ENCODE assay signal across 23 mouse cellular contexts in the genomic region with DNA sequence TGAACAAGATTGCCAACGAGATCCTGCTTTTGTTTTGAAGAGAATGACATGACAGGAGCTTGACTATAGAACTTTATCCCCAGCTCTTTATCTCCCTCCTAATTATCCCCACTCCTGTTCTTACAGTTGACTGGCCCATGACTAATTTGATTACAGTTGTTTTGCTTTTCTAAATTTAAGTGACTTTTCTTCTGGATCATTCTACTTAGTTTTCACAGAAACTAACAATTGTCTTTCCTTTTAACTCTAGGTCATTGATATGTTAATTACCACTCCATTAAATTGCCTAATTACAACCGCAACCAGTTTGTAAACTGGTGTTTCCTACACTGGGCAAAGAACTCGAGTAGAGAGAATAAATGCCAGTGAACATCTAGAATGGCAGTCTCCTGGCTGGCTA.
A peak's percentile ranks its signal among the peaks of the same experiment; 100 is the strongest.
DNase-seq lines count a peak whose midpoint lies in the region; ATAC-seq lines count a peak whose summit lies in the region.
"Had no signal": no experiment of that assay in that cellular context is flagged by ENCODE, and none has a peak within 500 bp of the region (broad histone marks: within the 10 kb centered on the region; RNA-seq: fewer than 3 reads in every experiment).

No protein-coding gene starts in this region.

- no peaks in the 10 kb centered on the region for H3K36me3 ChIP-seq in midbrain, embryonic 12.5 days
- no peaks in the 10 kb centered on the region for H3K36me3 ChIP-seq in midbrain, embryonic 10.5 days
- H3K36me3 ChIP-seq in forebrain, embryonic 12.5 days (replicated peaks) = no peaks in the 10 kb centered on the region
- H3K36me3 ChIP-seq in hindbrain, embryonic 13.5 days = no peaks in the 10 kb centered on the region
- H3K36me3 ChIP-seq in neural tube, embryonic 14.5 days (ENCODE audit: control insufficient read depth, insufficient read depth, low read length) = no peaks in the 10 kb centered on the region
- H3K36me3 ChIP-seq in kidney, embryonic 15.5 days = no peaks in the 10 kb centered on the region
- H3K36me3 ChIP-seq: embryonic facial prominence, embryonic 15.5 days; G1E; heart, embryonic 15.5 days; limb, embryonic 13.5 days; liver, embryonic 13.5 days had no signal

- ATAC-seq in midbrain, embryonic 12.5 days (ENCODE audit: low FRiP score, low read depth) = 0 out of 2 replicates have a peak, but pooled peaks have one; percentile 44
- peak; percentile 74; the same call in 1 of the 2 replicates for ATAC-seq in forebrain, embryonic 12.5 days (ENCODE audit: low FRiP score)
- peak; percentile 72 for ATAC-seq in hindbrain, embryonic 13.5 days (ENCODE audit: low FRiP score)
- ATAC-seq in neural tube, embryonic 14.5 days (ENCODE audit: low read depth) = peak; percentile 76; the same call in 1 of the 2 replicates
- no peak for ATAC-seq in kidney, embryonic 15.5 days (replicated peaks; ENCODE audit: low FRiP score)
- ATAC-seq in activated CD4-positive, CD25-positive, alpha-beta regulatory T cell, adult 4 months = no peak
- ATAC-seq: intestine, postnatal 0 days had no signal

- intact Hi-C loops in gastrocnemius, postnatal 36 days (cut with DNase I) = no loop called here

- H3K4me1 ChIP-seq in midbrain, embryonic 12.5 days = peaks cover 3% of the 10 kb centered on the region; the same call in 1 of the 2 replicates
- peaks cover 5% of the 10 kb centered on the region; the same call in 1 of the 2 replicates for H3K4me1 ChIP-seq in midbrain, embryonic 10.5 days
- no peaks in the 10 kb centered on the region for H3K4me1 ChIP-seq in forebrain, embryonic 12.5 days
- H3K4me1 ChIP-seq in hindbrain, embryonic 13.5 days (replicated peaks) = no peaks in the 10 kb centered on the region
- no peaks in the 10 kb centered on the region for H3K4me1 ChIP-seq in neural tube, embryonic 14.5 days (ENCODE audit: control insufficient read depth, insufficient read depth, low read length)
- H3K4me1 ChIP-seq in kidney, embryonic 15.5 days = no peaks in the 10 kb centered on the region
- H3K4me1 ChIP-seq: embryonic facial prominence, embryonic 15.5 days; heart, embryonic 15.5 days; limb, embryonic 13.5 days; liver, embryonic 13.5 days had no signal

- DNase-seq in midbrain, embryonic 10.5 days (ENCODE audit: low spot score) = no peak
- DNase-seq in gastrocnemius, postnatal 36 days = no peak
- DNase-seq: adrenal gland, postnatal 25 days; cerebellum, adult 11-12 months; cerebellum, postnatal 14 days; heart, adult 18-20 months; liver, embryonic 13.5 days; lung, embryonic 14.5 days; lung, postnatal 4 days; right cerebral cortex, postnatal 4 days had no signal

- no peak overlapping the region for H3K4me2 ChIP-seq in midbrain, embryonic 12.5 days (replicated peaks)
- H3K4me2 ChIP-seq in forebrain, embryonic 12.5 days = no peak overlapping the region
- no peak overlapping the region for H3K4me2 ChIP-seq in hindbrain, embryonic 13.5 days
- no peak overlapping the region for H3K4me2 ChIP-seq in neural tube, embryonic 14.5 days (ENCODE audit: low read depth, low read length)
- H3K4me2 ChIP-seq in kidney, embryonic 15.5 days = no peak overlapping the region
- H3K4me2 ChIP-seq: embryonic facial prominence, embryonic 15.5 days; heart, embryonic 15.5 days; limb, embryonic 13.5 days; liver, embryonic 13.5 days; lung, embryonic 14.5 days had no signal

- no peaks in the 10 kb centered on the region for H3K9me3 ChIP-seq in midbrain, embryonic 12.5 days
- H3K9me3 ChIP-seq in midbrain, embryonic 10.5 days (replicated peaks) = no peaks in the 10 kb centered on the region
- no peaks in the 10 kb centered on the region for H3K9me3 ChIP-seq in forebrain, embryonic 12.5 days
- H3K9me3 ChIP-seq in hindbrain, embryonic 13.5 days = no peaks in the 10 kb centered on the region
- no peaks in the 10 kb centered on the region for H3K9me3 ChIP-seq in neural tube, embryonic 14.5 days (ENCODE audit: control insufficient read depth, low read length)
- H3K9me3 ChIP-seq in kidney, embryonic 15.5 days (replicated peaks) = no peaks in the 10 kb centered on the region
- H3K9me3 ChIP-seq: embryonic facial prominence, embryonic 15.5 days; heart, embryonic 15.5 days; limb, embryonic 13.5 days; liver, embryonic 13.5 days had no signal

- H3K4me3 ChIP-seq in midbrain, embryonic 12.5 days = no peak overlapping the region
- H3K4me3 ChIP-seq in midbrain, embryonic 10.5 days = no peak overlapping the region
- H3K4me3 ChIP-seq in forebrain, embryonic 12.5 days (replicated peaks) = no peak overlapping the region
- H3K4me3 ChIP-seq in hindbrain, embryonic 13.5 days = no peak overlapping the region
- H3K4me3 ChIP-seq in neural tube, embryonic 14.5 days (ENCODE audit: low read depth, low read length) = no peak overlapping the region
- no peak overlapping the region for H3K4me3 ChIP-seq in kidney, embryonic 15.5 days (replicated peaks)
- H3K4me3 ChIP-seq: embryonic facial prominence, embryonic 15.5 days; heart, embryonic 15.5 days; limb, embryonic 13.5 days; liver, embryonic 13.5 days had no signal

- H3K27me3 ChIP-seq in midbrain, embryonic 12.5 days = 0 out of 2 replicates have a peak, but pooled peaks cover 3% of the 10 kb centered on the region
- H3K27me3 ChIP-seq in midbrain, embryonic 10.5 days (ENCODE audit: low read depth, poor library complexity, severe bottlenecking) = no peaks in the 10 kb centered on the region
- peaks cover 35% of the 10 kb centered on the region for H3K27me3 ChIP-seq in forebrain, embryonic 12.5 days
- peaks cover 9% of the 10 kb centered on the region for H3K27me3 ChIP-seq in hindbrain, embryonic 13.5 days
- H3K27me3 ChIP-seq in neural tube, embryonic 14.5 days (ENCODE audit: control insufficient read depth, insufficient read depth, low read length) = no peaks in the 10 kb centered on the region
- H3K27me3 ChIP-seq in kidney, embryonic 15.5 days = no peaks in the 10 kb centered on the region
- H3K27me3 ChIP-seq: embryonic facial prominence, embryonic 15.5 days; heart, embryonic 15.5 days; limb, embryonic 13.5 days; liver, embryonic 13.5 days had no signal

- WGBS in midbrain, embryonic 12.5 days = 18% methylated on average over 3 of the region's 3 CpGs
- WGBS in midbrain, embryonic 10.5 days = 19% methylated on average over 3 of the region's 3 CpGs
- whole genome bisulfite sequencing in forebrain, embryonic 12.5 days = 6% methylated on average over 3 of the region's 3 CpGs
- WGBS in hindbrain, embryonic 13.5 days = 19% methylated on average over 3 of the region's 3 CpGs
- 13% methylated on average over 3 of the region's 3 CpGs for WGBS in neural tube, embryonic 14.5 days
- WGBS in kidney, embryonic 15.5 days = 46% methylated on average over 3 of the region's 3 CpGs

- no peak overlapping the region for H3K27ac ChIP-seq in midbrain, embryonic 12.5 days (replicated peaks)
- no peak overlapping the region for H3K27ac ChIP-seq in midbrain, embryonic 10.5 days (replicated peaks)
- H3K27ac ChIP-seq in forebrain, embryonic 12.5 days = no peak overlapping the region
- no peak overlapping the region for H3K27ac ChIP-seq in hindbrain, embryonic 13.5 days
- no peak overlapping the region for H3K27ac ChIP-seq in neural tube, embryonic 14.5 days (ENCODE audit: low read depth, low read length)
- no peak overlapping the region for H3K27ac ChIP-seq in kidney, embryonic 15.5 days
- H3K27ac ChIP-seq: embryonic facial prominence, embryonic 15.5 days; heart, embryonic 15.5 days; kidney, postnatal 0 days; limb, embryonic 13.5 days; liver, embryonic 13.5 days; stomach, postnatal 0 days had no signal

- H3K9ac ChIP-seq in midbrain, embryonic 12.5 days (replicated peaks) = no peak overlapping the region
- H3K9ac ChIP-seq in forebrain, embryonic 12.5 days = no peak overlapping the region
- H3K9ac ChIP-seq in hindbrain, embryonic 13.5 days = no peak overlapping the region
- no peak overlapping the region for H3K9ac ChIP-seq in neural tube, embryonic 14.5 days (replicated peaks; ENCODE audit: low read depth, low read length)
- no peak overlapping the region for H3K9ac ChIP-seq in kidney, embryonic 15.5 days
- H3K9ac ChIP-seq: embryonic facial prominence, embryonic 15.5 days; heart, embryonic 15.5 days; limb, embryonic 13.5 days; liver, embryonic 13.5 days; lung, embryonic 14.5 days had no signal

Comparison
In these comparisons a context has a peak if more than half of its experiments do, and no peak if none do; other contexts are left out.
1. ATAC-seq: peak in midbrain, embryonic 12.5 days (single experiment), forebrain, embryonic 12.5 days (single experiment), hindbrain, embryonic 13.5 days (single experiment) and neural tube, embryonic 14.5 days (single experiment); none in kidney, embryonic 15.5 days (single experiment) and activated CD4-positive, CD25-positive, alpha-beta regulatory T cell, adult 4 months (single experiment).